Mouse (Mus musculus) T-helper 1 cell (primary cell): ENCODE data around the gene Eif3f.

Experiments
- in situ Hi-C: fragments of 300-600 bp; cut with MboI, MseI; formaldehyde crosslinking; loops from one replicate; pipeline ENCODE4 v1.15.1; 2025; ENCODE audit warnings: high pct_unique_total_duplicates

Eif3f gene

GRCm38 (mm10) chr7:108968201-108968600, 34.0 kb downstream of the Eif3f start:
- in situ Hi-C loops, result loop anchor here (5.0 kb wide), 1 partner anchor 54 kb away; no protein-coding TSS in a partner anchor

GRCm38 (mm10) chr7:108972273-108972672, 38.1 kb downstream of the Eif3f start:
- in situ Hi-C loops, result no loop called here

- in situ Hi-C loops, result no loop called here
Observed at GRCm38 (mm10) chr7:108985934-108986708, 51.9 kb downstream of the Eif3f start.

- in situ Hi-C loops, result no loop called here
Observed at GRCm38 (mm10) chr7:108991207-108991606, 57.0 kb downstream of the Eif3f start.
